Mouse (Mus musculus): Measurements from ENCODE around the gene 2610528A11Rik.

DNA sequence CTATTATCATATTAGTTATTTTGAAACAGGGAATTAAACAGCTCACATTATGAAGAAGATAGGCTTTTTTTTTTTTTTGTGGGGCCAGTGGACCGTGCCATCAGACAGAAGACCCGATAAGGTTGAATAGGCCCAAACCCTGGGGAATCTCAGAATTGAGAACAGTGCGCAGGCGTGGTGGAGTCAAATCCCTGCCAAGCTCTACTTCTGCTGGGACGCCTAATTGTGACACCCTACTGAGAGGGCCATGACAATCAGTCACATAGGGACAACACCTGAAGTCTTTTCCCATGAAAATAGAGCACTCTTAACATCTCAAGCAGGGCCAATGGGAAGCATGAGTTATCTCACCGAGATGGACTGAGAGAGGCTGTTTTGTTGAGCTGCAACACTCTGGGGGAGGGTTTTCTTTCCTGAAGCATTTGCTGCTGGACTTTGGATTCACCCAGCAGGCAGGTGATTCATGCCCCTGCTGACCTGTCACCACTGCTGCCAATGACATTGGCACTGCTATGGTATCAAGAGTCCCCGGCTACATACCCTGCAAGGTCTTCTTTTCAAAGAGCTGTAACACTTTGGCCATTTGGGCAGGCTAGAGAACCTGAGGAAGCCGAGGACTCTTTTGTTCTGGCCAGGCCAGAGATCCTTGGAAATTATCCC lies 25.4 kb upstream of the 2610528A11Rik start:
- TF ChIP-seq CTCF (IDR thresholded peaks at IDR 0.05 in 2 of 3, conservative IDR thresholded peaks at IDR 0.05 in 1 of 3; ENCODE audit: control insufficient read depth in 1 of 3, insufficient read depth in 1 of 3, low read depth in 2 of 3, low read length in 3 of 3, poor library complexity in 1 of 3, severe bottlenecking in 1 of 3) (no peak), ZC3H11A (IDR thresholded peaks at IDR 0.05; ENCODE audit: low read depth, low read length) (no peak), CHD2 (IDR thresholded peaks at IDR 0.05; ENCODE audit: low read length) (no peak), MYC (IDR thresholded peaks at IDR 0.05; ENCODE audit: low read depth, low read length) (no peak), POLR2A (IDR thresholded peaks at IDR 0.05; ENCODE audit: control insufficient read depth in 1 of 2, insufficient read depth in 1 of 2, low read depth in 1 of 2, low read length in 2 of 2, poor library complexity in 1 of 2) (no peak), EP300 (IDR thresholded peaks at IDR 0.05; ENCODE audit: low read depth in 1 of 2, low read length in 2 of 2) (no peak), ZKSCAN1 (IDR thresholded peaks at IDR 0.05; ENCODE audit: low read depth, low read length) (no peak), ETS1 (IDR thresholded peaks at IDR 0.05; ENCODE audit: low read depth, low read length) (no peak)

Measured in MEL (cell line).